Mouse (Mus musculus): ENCODE measurements at regions not wholly inside any gene's neighbourhood (a gene's known extent, or its start where the extent isn't known, plus 50 kb on each side); places are given as distances from the start of the nearest gene placed in this dataset.
"Not testable (repeated sequence)": the region's sequence is repeated elsewhere in the genome, so short reads cannot be mapped to it uniquely, and the experiment has no call there.

DNA sequence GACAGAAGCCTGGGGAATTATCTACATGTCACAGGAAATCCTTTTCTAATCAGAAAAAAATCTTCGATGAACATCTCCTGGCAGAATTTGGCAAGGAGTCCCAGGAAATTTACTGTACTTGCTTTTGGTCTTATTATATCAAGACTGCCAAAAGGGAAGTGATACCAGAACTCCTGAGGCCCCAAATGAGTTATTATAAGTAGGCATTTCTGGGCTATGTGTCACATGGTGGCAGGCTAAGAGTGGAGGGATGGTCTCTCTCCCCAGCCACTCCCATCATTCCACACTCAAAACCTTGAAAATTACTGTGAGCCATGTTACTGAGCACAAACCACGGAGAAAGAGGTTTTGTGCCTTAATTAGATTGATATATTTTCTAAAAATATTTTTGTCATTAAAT, 94.0 kb upstream of the Cdk6 start:
- no peak for TF ChIP-seq CTCF (IDR thresholded peaks at IDR 0.05)
- ATAC-seq (ENCODE audit: low FRiP score) (no peak), DNase-seq (ENCODE audit: low spot score) (no peak)
- Histone ChIP-seq H3K9ac (replicated peaks; ENCODE audit: low read length, poor library complexity, severe bottlenecking) (no peak overlapping the region), H3K4me3 (ENCODE audit: low read depth, low read length) (no peak overlapping the region), H3K4me2 (ENCODE audit: low read depth, low read length, poor library complexity, severe bottlenecking) (no peak overlapping the region), H3K27me3 (ENCODE audit: insufficient read depth, low read length) (no peaks in the 10 kb centered on the region), H3K36me3 (ENCODE audit: insufficient read depth, low read length) (no peaks in the 10 kb centered on the region), H3K27ac (ENCODE audit: low read depth, low read length) (no peak overlapping the region), H3K9me3 (ENCODE audit: low read length) (no peaks in the 10 kb centered on the region), H3K4me1 (ENCODE audit: insufficient read depth, low read length) (no peaks in the 10 kb centered on the region)
- WGBS = 80% methylated on average over 2 of the region's 2 CpGs

- Histone ChIP-seq H3K4me3 (ENCODE audit: low read depth, low read length) (no peak overlapping the region), H3K9ac (replicated peaks; ENCODE audit: low read length, poor library complexity, severe bottlenecking) (no peak overlapping the region), H3K27ac (ENCODE audit: low read depth, low read length) (no peak overlapping the region), H3K9me3 (ENCODE audit: low read length) (no peaks in the 10 kb centered on the region), H3K36me3 (ENCODE audit: insufficient read depth, low read length) (no peaks in the 10 kb centered on the region), H3K27me3 (ENCODE audit: insufficient read depth, low read length) (no peaks in the 10 kb centered on the region), H3K4me2 (ENCODE audit: low read depth, low read length, poor library complexity, severe bottlenecking) (no peak overlapping the region), H3K4me1 (ENCODE audit: insufficient read depth, low read length) (no peaks in the 10 kb centered on the region)
- DNase-seq (ENCODE audit: low spot score) (no peak), ATAC-seq (ENCODE audit: low FRiP score) (no peak)
- WGBS = 86% methylated on average over 2 of the region's 2 CpGs
- TF ChIP-seq CTCF (IDR thresholded peaks at IDR 0.05) = no peak
Measured at GRCm38 (mm10) chr5:3250273-3250672, 91.0 kb upstream of the Cdk6 start.

DNA sequence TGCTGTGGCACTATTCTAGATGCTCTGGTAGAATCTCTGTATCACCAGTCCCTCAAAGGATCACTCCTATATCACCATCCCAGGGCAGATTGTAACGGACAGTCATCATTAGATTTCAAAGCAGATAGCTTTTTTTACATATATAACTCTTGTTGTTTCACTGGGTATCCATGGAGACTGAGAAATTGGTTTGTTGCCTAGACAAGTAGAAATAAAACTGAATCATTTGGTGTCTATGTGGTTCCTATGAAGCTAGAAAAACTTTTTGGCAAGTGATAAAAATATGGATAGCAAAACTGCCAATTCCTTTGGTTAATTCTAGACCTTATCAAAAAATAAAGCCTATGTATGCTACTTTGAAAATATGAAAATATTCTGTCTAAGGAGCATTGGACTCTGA, 81.0 kb upstream of the Cdk6 start:
- ATAC-seq (ENCODE audit: low FRiP score) = no peak
- WGBS = 83% methylated on average over 1 of the region's 1 CpGs

GRCm38 (mm10) chr5:3264988-3265738, 76.1 kb upstream of the Cdk6 start:
- not testable (repeated sequence) for H3K9ac ChIP-seq (replicated peaks; ENCODE audit: low read length, poor library complexity, severe bottlenecking); H3K27ac ChIP-seq (ENCODE audit: low read depth, low read length); ATAC-seq (ENCODE audit: low FRiP score); H3K9me3 ChIP-seq (ENCODE audit: low read length); H3K4me1 ChIP-seq (ENCODE audit: insufficient read depth, low read length); DNase-seq (ENCODE audit: low spot score); H3K36me3 ChIP-seq (ENCODE audit: insufficient read depth, low read length); H3K4me3 ChIP-seq (ENCODE audit: low read depth, low read length); H3K4me2 ChIP-seq (ENCODE audit: low read depth, low read length, poor library complexity, severe bottlenecking); H3K27me3 ChIP-seq (ENCODE audit: insufficient read depth, low read length)
- 89% methylated on average over 8 of the region's 8 CpGs for WGBS

More for the DNA sequence above, 81.0 kb upstream of the Cdk6 start:
- Histone ChIP-seq H3K9ac (replicated peaks; ENCODE audit: low read length, poor library complexity, severe bottlenecking) (no peak overlapping the region), H3K4me3 (ENCODE audit: low read depth, low read length) (no peak overlapping the region), H3K36me3 (ENCODE audit: insufficient read depth, low read length) (no peaks in the 10 kb centered on the region), H3K27ac (ENCODE audit: low read depth, low read length) (no peak overlapping the region), H3K4me1 (ENCODE audit: insufficient read depth, low read length) (no peaks in the 10 kb centered on the region), H3K4me2 (ENCODE audit: low read depth, low read length, poor library complexity, severe bottlenecking) (no peak overlapping the region), H3K9me3 (ENCODE audit: low read length) (no peaks in the 10 kb centered on the region), H3K27me3 (ENCODE audit: insufficient read depth, low read length) (no peaks in the 10 kb centered on the region)
- no peak for DNase-seq (ENCODE audit: low spot score)
- no peak for TF ChIP-seq CTCF (IDR thresholded peaks at IDR 0.05)

- Histone ChIP-seq H3K4me1 (ENCODE audit: insufficient read depth, low read length) (no peaks in the 10 kb centered on the region), H3K4me3 (ENCODE audit: low read depth, low read length) (no peak overlapping the region), H3K27me3 (ENCODE audit: insufficient read depth, low read length) (no peaks in the 10 kb centered on the region), H3K36me3 (ENCODE audit: insufficient read depth, low read length) (no peaks in the 10 kb centered on the region), H3K27ac (ENCODE audit: low read depth, low read length) (no peak overlapping the region), H3K9me3 (ENCODE audit: low read length) (no peaks in the 10 kb centered on the region), H3K4me2 (ENCODE audit: low read depth, low read length, poor library complexity, severe bottlenecking) (no peak overlapping the region), H3K9ac (replicated peaks; ENCODE audit: low read length, poor library complexity, severe bottlenecking) (no peak overlapping the region)
- 91% methylated on average over 5 of the region's 5 CpGs for WGBS
- no peak for ATAC-seq (ENCODE audit: low FRiP score)
- no peak for DNase-seq (ENCODE audit: low spot score)
- TF ChIP-seq CTCF (IDR thresholded peaks at IDR 0.05) = no peak
Measured at GRCm38 (mm10) chr5:3267021-3267420, 74.3 kb upstream of the Cdk6 start.

- WGBS = 86% methylated on average over 7 of the region's 7 CpGs
- TF ChIP-seq CTCF (IDR thresholded peaks at IDR 0.05) = no peak
- no peak overlapping the region for H3K27ac ChIP-seq (ENCODE audit: low read depth, low read length)
Measured at GRCm38 (mm10) chr5:3269760-3270159, 71.5 kb upstream of the Cdk6 start.

GRCm38 (mm10) chr5:3273140-3273539, 68.1 kb upstream of the Cdk6 start:
- 91% methylated on average over 1 of the region's 1 CpGs for WGBS
- H3K4me2 ChIP-seq (ENCODE audit: low read depth, low read length, poor library complexity, severe bottlenecking); H3K36me3 ChIP-seq (ENCODE audit: insufficient read depth, low read length); H3K4me3 ChIP-seq (ENCODE audit: low read depth, low read length); H3K27ac ChIP-seq (ENCODE audit: low read depth, low read length); H3K9ac ChIP-seq (replicated peaks; ENCODE audit: low read length, poor library complexity, severe bottlenecking); H3K4me1 ChIP-seq (ENCODE audit: insufficient read depth, low read length); H3K9me3 ChIP-seq (ENCODE audit: low read length); DNase-seq (ENCODE audit: low spot score); H3K27me3 ChIP-seq (ENCODE audit: insufficient read depth, low read length); ATAC-seq (ENCODE audit: low FRiP score): not testable (repeated sequence)

More at GRCm38 (mm10) chr5:3269760-3270159, 71.5 kb upstream of the Cdk6 start:
- no peaks in the 10 kb centered on the region for H3K9me3 ChIP-seq (ENCODE audit: low read length)
- H3K4me2 ChIP-seq (ENCODE audit: low read depth, low read length, poor library complexity, severe bottlenecking) = no peak overlapping the region
- no peak overlapping the region for H3K9ac ChIP-seq (replicated peaks; ENCODE audit: low read length, poor library complexity, severe bottlenecking)
- ATAC-seq (ENCODE audit: low FRiP score) (no peak), DNase-seq (ENCODE audit: low spot score) (no peak)
- no peak overlapping the region for H3K4me3 ChIP-seq (ENCODE audit: low read depth, low read length)
- H3K4me1 ChIP-seq (ENCODE audit: insufficient read depth, low read length) = no peaks in the 10 kb centered on the region
- H3K36me3 ChIP-seq (ENCODE audit: insufficient read depth, low read length) = no peaks in the 10 kb centered on the region
- no peaks in the 10 kb centered on the region for H3K27me3 ChIP-seq (ENCODE audit: insufficient read depth, low read length)

GRCm38 (mm10) chr5:3277241-3277640, 64.0 kb upstream of the Cdk6 start:
- 95% methylated on average over 16 of the region's 16 CpGs for WGBS
- not testable (repeated sequence) for H3K27ac ChIP-seq (ENCODE audit: low read depth, low read length); ATAC-seq (ENCODE audit: low FRiP score); H3K4me2 ChIP-seq (ENCODE audit: low read depth, low read length, poor library complexity, severe bottlenecking); H3K4me1 ChIP-seq (ENCODE audit: insufficient read depth, low read length); H3K36me3 ChIP-seq (ENCODE audit: insufficient read depth, low read length); H3K9ac ChIP-seq (replicated peaks; ENCODE audit: low read length, poor library complexity, severe bottlenecking); H3K27me3 ChIP-seq (ENCODE audit: insufficient read depth, low read length); H3K9me3 ChIP-seq (ENCODE audit: low read length); H3K4me3 ChIP-seq (ENCODE audit: low read depth, low read length); DNase-seq (ENCODE audit: low spot score)

DNA sequence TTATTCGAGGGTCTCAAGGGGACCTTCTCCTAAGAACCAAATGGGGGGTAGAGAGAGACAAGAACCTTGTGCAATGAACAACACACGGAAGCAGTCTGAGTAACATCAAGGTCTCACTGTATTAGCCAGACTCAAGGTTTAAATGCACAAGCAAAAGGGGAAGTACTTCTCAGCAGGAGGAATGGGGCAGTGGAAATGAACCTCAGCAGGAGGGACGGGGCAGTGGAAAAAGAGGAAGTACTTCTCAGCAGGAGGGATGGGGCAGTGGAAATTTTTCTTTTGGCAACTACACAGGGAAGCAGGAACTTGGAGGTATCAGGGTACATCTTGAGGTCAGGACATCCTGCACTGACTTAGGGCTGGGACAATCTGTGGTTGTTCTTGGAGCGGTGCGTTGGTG, 62.3 kb upstream of the Cdk6 start:
- ATAC-seq (ENCODE audit: low FRiP score); H3K4me3 ChIP-seq (ENCODE audit: low read depth, low read length); H3K4me2 ChIP-seq (ENCODE audit: low read depth, low read length, poor library complexity, severe bottlenecking); H3K9ac ChIP-seq (replicated peaks; ENCODE audit: low read length, poor library complexity, severe bottlenecking); DNase-seq (ENCODE audit: low spot score); H3K27ac ChIP-seq (ENCODE audit: low read depth, low read length); H3K9me3 ChIP-seq (ENCODE audit: low read length); H3K27me3 ChIP-seq (ENCODE audit: insufficient read depth, low read length); H3K36me3 ChIP-seq (ENCODE audit: insufficient read depth, low read length); H3K4me1 ChIP-seq (ENCODE audit: insufficient read depth, low read length): not testable (repeated sequence)
- 81% methylated on average over 5 of the region's 5 CpGs for WGBS
